Mouse (Mus musculus) heart, adult 2 months (tissue): ENCODE measurements around the gene Ube2s.

ENCODE experiments used
- CTCF ChIP-seq: fragments of 200-600 bp; IDR thresholded peaks from 2 replicates; pipeline ENCODE4 v1.8.1; 2022; ENCODE audit warnings: antibody characterized with exemption, mild to moderate bottlenecking, moderate library complexity
- POLR2A ChIP-seq: fragments of 200-500 bp; IDR thresholded peaks from 2 replicates; pipeline ENCODE4 v1.6.1; 2011; ENCODE audit warnings: mild to moderate bottlenecking, low read depth, low read length, control low read depth; ENCODE audit not compliant: insufficient read depth

DNA sequence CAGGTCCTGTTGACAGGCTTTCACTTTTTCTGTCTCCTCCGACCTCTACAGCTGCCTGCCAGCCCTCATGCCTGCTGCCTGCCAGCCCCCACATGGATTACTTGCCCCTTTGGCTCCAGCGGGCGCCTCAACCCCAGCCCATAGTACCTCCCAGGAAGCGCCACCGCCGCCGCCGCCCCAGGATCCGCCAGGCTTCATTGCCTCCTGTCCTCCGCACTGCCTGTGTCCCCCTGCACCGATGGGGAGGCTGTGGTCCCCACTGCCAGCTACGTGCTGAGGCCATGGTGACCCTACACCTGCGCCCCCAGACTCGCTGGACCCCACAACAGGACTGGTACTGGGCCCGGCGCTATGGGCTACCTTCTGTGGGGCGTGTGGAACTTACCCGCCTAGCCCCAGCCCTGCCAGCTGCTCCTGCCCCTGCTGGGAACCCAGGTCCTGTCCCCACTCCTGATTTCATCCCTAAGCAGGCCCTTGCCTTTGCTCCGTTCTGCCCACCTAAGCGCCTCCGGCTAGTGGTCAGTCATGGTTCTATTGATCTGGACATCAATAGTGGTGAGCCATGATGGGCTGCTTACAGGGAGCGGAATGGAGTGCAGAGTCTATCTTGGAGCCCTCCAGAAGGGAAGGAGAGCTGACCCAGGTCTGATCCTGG lies 65.9 kb downstream of the Ube2s start:
- TF ChIP-seq CTCF (no peak), POLR2A (no peak)
